In genomic region chr7:48928364-48928763, GRCm38 (mm10) we compare ENCODE assay signal across 8 mouse cellular contexts. TPM values are rescaled to one million over a fixed set of nuclear protein-coding genes. Genes with fewer than 3 reads are reported as not detected.
DNase-seq lines count a peak whose midpoint lies in the region; ATAC-seq lines count a peak whose summit lies in the region.

No protein-coding gene starts in this region.

- H3K4me2 ChIP-seq in heart, embryonic 12.5 days = no peak overlapping the region

- no peaks in the 10 kb centered on the region for H3K27me3 ChIP-seq in heart, embryonic 12.5 days (replicated peaks)

- peaks cover 22% of the 10 kb centered on the region for H3K4me1 ChIP-seq in heart, embryonic 12.5 days (replicated peaks)

- no peak overlapping the region for H3K27ac ChIP-seq in heart, embryonic 12.5 days (ENCODE audit: poor library complexity, severe bottlenecking)

- no peaks in the 10 kb centered on the region for H3K9me3 ChIP-seq in heart, embryonic 12.5 days (replicated peaks)

- WGBS in heart, embryonic 12.5 days = 12% methylated on average over 3 of the region's 3 CpGs

- H3K9ac ChIP-seq in heart, embryonic 12.5 days = no peak overlapping the region

- ATAC-seq in heart, embryonic 12.5 days (ENCODE audit: insufficient number of reproducible peaks, low FRiP score) = peak; percentile 33; the same call in 1 of the 2 replicates

- no peaks in the 10 kb centered on the region for H3K36me3 ChIP-seq in heart, embryonic 12.5 days

- DNase-seq in CD4-positive helper T cell, adult 2 months (ENCODE audit: low read depth, low spot score) = peak; percentile 41
- DNase-seq in R1 (ENCODE audit: low read depth, low spot score) (peak; percentile 62), MN1 (ENCODE audit: low spot score) (no peak)
- peak; percentile 87 to 92 for DNase-seq in cerebellum, postnatal 25 days
- peak; percentile 47 for DNase-seq in layer of hippocampus, adult 9-10 months (ENCODE audit: low spot score)
- peak; percentile 53 for DNase-seq in lung, postnatal 25 days (ENCODE audit: low spot score)
- peak; percentile 44 for DNase-seq in right cerebral cortex, adult 18-20 months

- no peak overlapping the region for H3K4me3 ChIP-seq in heart, embryonic 12.5 days

RNA-seq across cellular contexts. Expression of gene Nav2, which starts 19.8 kb away (rescaled TPM):
- polyA plus RNA-seq in heart, embryonic 12.5 days (2016; fragmentation: Nextera tagmentation; extraction: Ambion mirVana) = 28.1 and 34.6 TPM in 2 replicates

RNA-seq across cellular contexts. Expression of gene E2f8, which starts 47.0 kb away (rescaled TPM):
- polyA plus RNA-seq in heart, embryonic 12.5 days (2016; fragmentation: Nextera tagmentation; extraction: Ambion mirVana) = 23.0 and 24.3 TPM in 2 replicates
